Mouse (Mus musculus) hindbrain, embryonic 11.5 days (tissue): Measurements from ENCODE around the gene Ext2. TPM values are rescaled to one million over a fixed set of nuclear protein-coding genes. Genes with fewer than 3 reads are reported as not detected.

ENCODE experiments used
- ATAC-seq: fragments of 200-750 bp; cut with Nextera tagmentation; 2 replicates; pipeline ENCODE4 v1.8.0; 2017; ENCODE audit warnings: mild to moderate bottlenecking, moderate TSS enrichment, moderate library complexity; ENCODE audit not compliant: low FRiP score
- DNase-seq: peaks from one replicate; pipeline ENCODE4 v3.0.0-alpha.2; 2015; ENCODE audit warnings: low spot score
- H3K27ac ChIP-seq: fragments of 300-500 bp; sonication (generic); 2 replicates; pipeline ENCODE4 v1.5.1; 2014; ENCODE audit warnings: mild to moderate bottlenecking, low read depth, low read length
- H3K27me3 ChIP-seq: fragments of 300-500 bp; sonication (generic); 2 replicates; pipeline ENCODE4 v1.6.1; 2014; ENCODE audit warnings: mild to moderate bottlenecking, low read length, moderate library complexity, mixed read lengths; ENCODE audit not compliant: control insufficient read depth, insufficient read depth
- H3K36me3 ChIP-seq: fragments of 300-500 bp; sonication (generic); 2 replicates; pipeline ENCODE4 v1.6.1; 2014; ENCODE audit warnings: mild to moderate bottlenecking, low read length, moderate library complexity, mixed read lengths; ENCODE audit not compliant: control insufficient read depth, insufficient read depth
- H3K4me1 ChIP-seq: fragments of 300-500 bp; sonication (generic); replicated peaks from 2 replicates; pipeline ENCODE4 v1.6.1; 2014; ENCODE audit warnings: low read length, mixed read lengths; ENCODE audit not compliant: control insufficient read depth, insufficient read depth
- H3K4me2 ChIP-seq: fragments of 300-500 bp; sonication (generic); replicated peaks from 2 replicates; pipeline ENCODE4 v1.6.1; 2014; ENCODE audit warnings: mild to moderate bottlenecking, low read depth, low read length
- H3K4me3 ChIP-seq: fragments of 300-500 bp; sonication (generic); 2 replicates; pipeline ENCODE4 v1.5.1; 2014; ENCODE audit warnings: low read depth, low read length
- H3K9ac ChIP-seq: fragments of 300-500 bp; sonication (generic); 2 replicates; pipeline ENCODE4 v1.6.1; 2014; ENCODE audit warnings: low read depth, low read length
- H3K9me3 ChIP-seq: fragments of 300-500 bp; sonication (generic); 2 replicates; pipeline ENCODE4 v1.6.1; 2016; ENCODE audit warnings: low read length; ENCODE audit not compliant: control insufficient read depth
- WGBS: fragments of 180-500 bp; shearing (Covaris S2); extraction: QIAGEN DNeasy Blood & Tissue Kit; methylation state at CpG from one replicate; pipeline ENCODE4 v1.1.7; 2014; 5-methylcytosine and 5-hydroxymethylcytosine counted together
- polyA plus RNA-seq: library from polyadenylated mRNA; unstranded; fragments of >200 nt; fragmentation: Nextera tagmentation; extraction: Ambion mirVana; gene quantifications from 2 replicates; pipeline ENCODE4 v1.2.1, GENCODE M21; 2014

Ext2 gene
- polyA plus RNA-seq, 1 experiment from 2014 or later, result 54.4 TPM

DNA sequence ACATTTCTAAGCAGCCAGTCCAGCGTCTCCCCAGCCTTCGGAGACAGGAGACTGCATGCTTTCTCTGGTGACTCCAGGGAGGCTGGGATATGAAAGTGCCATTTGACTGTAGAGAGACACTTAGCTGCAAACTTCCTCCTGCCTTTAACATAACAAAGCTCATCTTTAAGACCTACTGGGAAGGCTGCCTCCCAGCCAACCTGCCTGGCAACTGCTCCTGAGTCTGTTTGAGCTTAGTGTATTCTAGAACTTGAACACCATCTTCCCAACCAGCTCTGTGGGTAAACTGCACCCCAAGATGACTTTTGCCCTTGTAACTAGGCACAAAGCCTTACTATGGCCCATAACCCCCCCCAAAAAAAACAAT lies 37.0 kb downstream of the Ext2 start:
- Histone ChIP-seq H3K36me3 (no peaks in the 10 kb centered on the region), H3K27me3 (no peaks in the 10 kb centered on the region), H3K9ac (no peak overlapping the region), H3K27ac (no peak overlapping the region), H3K4me1 (peaks cover 12% of the 10 kb centered on the region), H3K4me3 (no peak overlapping the region), H3K9me3 (no peaks in the 10 kb centered on the region), H3K4me2 (no peak overlapping the region)
- no peak for ATAC-seq
- 22% methylated on average over 2 of the region's 2 CpGs for WGBS
- DNase-seq, result no peak

DNA sequence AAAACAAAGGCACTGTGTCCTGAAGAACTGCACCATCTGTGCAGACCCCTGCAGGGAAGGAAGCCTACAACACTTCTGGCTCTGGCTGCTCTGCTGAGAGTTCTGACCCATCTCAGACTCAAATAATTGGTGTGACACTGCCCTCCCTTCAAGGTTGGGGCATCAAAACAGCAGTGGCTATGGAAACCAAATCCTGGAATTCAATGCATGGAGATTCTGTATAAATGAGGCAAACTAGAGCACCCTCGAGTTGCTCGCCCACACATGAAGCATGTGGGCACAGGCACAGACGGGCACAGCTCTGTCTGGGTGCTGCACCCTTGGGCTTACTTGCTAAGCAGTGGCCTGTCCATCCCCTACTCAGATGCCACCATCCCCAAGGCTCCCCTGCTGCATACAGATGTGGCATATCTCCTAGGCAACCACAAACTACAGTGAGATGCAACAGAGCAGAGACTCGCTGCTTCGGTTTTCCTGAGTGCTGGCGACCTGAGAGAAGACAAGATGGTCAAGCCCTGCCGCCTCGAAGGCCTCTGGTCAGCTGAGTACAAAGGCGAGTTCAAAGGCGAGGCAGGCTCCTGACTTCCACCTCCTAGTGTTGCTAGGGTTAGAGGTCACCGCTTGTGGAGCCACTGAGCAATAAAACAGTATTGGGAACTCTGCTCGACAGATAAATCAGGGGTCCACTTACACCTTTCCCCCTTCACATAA lies 37.5 kb downstream of the Ext2 start:
- peak overlapping the region; percentile 33; the same call in 1 of the 2 replicates for H3K27ac ChIP-seq
- H3K4me3 ChIP-seq, result no peak overlapping the region
- H3K9ac ChIP-seq, result no peak overlapping the region
- no peaks in the 10 kb centered on the region for H3K27me3 ChIP-seq
- DNase-seq (no peak), ATAC-seq (peak; percentile 47; the same call in 1 of the 2 replicates)
- H3K36me3 ChIP-seq, result no peaks in the 10 kb centered on the region
- no peak overlapping the region for H3K4me2 ChIP-seq
- peaks cover 12% of the 10 kb centered on the region for H3K4me1 ChIP-seq
- H3K9me3 ChIP-seq, result no peaks in the 10 kb centered on the region
- WGBS, result 21% methylated on average over 12 of the region's 12 CpGs

DNA sequence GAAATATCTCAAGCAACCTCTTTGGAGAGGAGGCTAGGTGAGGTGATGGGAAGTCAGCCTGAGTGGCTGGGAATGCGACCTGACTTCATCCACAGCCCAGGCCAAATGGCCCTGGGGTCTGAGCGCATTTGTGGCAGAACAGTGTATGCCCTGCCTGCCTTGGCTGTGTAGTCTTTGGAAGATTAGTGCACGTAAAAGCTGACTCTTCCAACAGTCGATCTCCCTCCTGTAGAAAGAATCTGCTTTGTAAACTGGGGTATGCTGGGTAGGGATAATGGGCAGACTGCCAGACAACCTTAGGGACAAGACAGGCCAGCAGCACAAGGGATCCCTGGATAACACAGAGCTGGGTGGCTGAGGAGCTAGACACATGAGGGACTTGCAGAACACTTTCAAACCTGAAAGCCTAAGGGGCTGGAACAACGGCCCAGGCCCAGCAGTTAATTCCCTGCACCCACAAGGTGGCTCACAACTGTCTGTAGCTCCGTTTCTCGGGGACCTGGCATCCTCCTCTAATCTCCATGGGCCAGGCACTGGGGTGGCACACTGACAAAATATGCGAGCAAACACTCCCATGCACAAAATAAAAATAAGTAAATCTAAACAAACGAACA lies 38.3 kb downstream of the Ext2 start:
- no peak overlapping the region for H3K27ac ChIP-seq
- no peak for ATAC-seq
- no peak for DNase-seq
- no peaks in the 10 kb centered on the region for H3K27me3 ChIP-seq
- H3K4me1 ChIP-seq, result peaks cover 16% of the 10 kb centered on the region
- no peaks in the 10 kb centered on the region for H3K36me3 ChIP-seq
- no peaks in the 10 kb centered on the region for H3K9me3 ChIP-seq
- H3K9ac ChIP-seq, result no peak overlapping the region
- H3K4me3 ChIP-seq, result no peak overlapping the region
- WGBS, result 78% methylated on average over 9 of the region's 9 CpGs
- no peak overlapping the region for H3K4me2 ChIP-seq

DNA sequence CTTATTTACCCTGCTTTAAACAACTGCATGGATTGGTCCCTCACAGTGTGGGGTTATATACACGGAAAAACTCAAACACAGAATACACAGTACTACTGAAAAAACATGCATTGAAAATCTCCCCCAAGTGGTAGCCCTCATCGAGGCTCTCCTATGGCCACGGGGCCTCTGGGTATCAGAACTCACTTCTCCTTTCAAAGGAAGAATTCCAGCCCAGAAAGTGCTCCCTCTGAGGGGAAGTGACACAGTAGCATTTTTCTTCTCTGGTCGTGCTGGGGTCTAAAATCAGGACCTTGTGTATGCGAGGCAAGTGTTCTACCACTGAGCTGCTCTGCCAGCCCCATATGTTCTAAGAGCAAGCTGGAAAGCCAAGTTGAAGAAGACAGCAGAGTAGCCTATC lies 39.7 kb downstream of the Ext2 start:
- Histone ChIP-seq H3K4me3 (no peak overlapping the region), H3K4me2 (no peak overlapping the region), H3K9me3 (no peaks in the 10 kb centered on the region), H3K27ac (no peak overlapping the region), H3K4me1 (peaks cover 16% of the 10 kb centered on the region), H3K36me3 (no peaks in the 10 kb centered on the region), H3K27me3 (no peaks in the 10 kb centered on the region), H3K9ac (no peak overlapping the region)
- WGBS, result 71% methylated on average over 5 of the region's 5 CpGs
- no peak for DNase-seq
- ATAC-seq, result no peak

DNA sequence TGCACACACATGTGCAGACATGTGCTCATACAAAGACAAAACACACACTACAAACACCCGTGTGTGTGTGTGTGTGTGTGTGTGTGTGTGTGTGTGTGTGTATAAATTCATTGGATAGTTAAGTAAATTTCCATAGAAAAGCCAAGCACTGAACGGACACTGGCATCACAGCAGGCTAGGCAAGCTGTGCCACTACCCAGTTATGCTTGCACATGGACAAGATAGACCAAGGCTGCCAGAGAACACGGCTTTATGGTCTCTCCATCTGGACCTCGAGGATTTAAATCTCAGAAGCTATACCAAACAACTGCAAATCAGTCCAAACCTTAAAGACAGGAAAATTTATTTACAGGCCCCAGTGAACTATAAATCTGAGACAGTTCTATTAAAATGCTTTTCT lies 40.2 kb downstream of the Ext2 start:
- DNase-seq (no peak), ATAC-seq (no peak)
- no peaks in the 10 kb centered on the region for H3K36me3 ChIP-seq
- H3K27me3 ChIP-seq, result no peaks in the 10 kb centered on the region
- no peak overlapping the region for H3K4me3 ChIP-seq
- no peak overlapping the region for H3K4me2 ChIP-seq
- no peak overlapping the region for H3K27ac ChIP-seq
- no peaks in the 10 kb centered on the region for H3K9me3 ChIP-seq
- H3K9ac ChIP-seq, result no peak overlapping the region
- peaks cover 16% of the 10 kb centered on the region for H3K4me1 ChIP-seq
- 87% methylated on average over 4 of the region's 4 CpGs for WGBS

DNA sequence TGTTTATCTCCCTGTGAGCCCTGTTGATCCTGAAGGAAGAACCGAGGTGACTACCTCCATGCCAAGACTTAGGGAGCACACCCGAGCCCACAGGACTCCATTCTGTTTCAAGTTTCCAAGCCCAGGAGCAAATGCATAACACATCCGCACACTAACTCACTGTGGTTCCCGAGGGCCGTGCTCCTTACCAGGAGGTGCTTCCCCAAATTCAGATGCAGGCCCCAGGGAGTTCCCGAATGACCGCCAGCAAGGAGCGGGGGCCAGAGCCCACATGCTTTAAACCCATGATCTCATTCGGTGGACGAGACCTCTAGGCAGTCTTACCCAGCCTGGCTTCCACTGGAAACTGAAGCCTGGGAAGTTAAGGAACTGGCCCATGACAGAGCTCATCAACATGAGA lies 41.8 kb downstream of the Ext2 start:
- Histone ChIP-seq H3K36me3 (no peaks in the 10 kb centered on the region), H3K9ac (no peak overlapping the region), H3K4me3 (no peak overlapping the region), H3K4me2 (no peak overlapping the region), H3K9me3 (no peaks in the 10 kb centered on the region), H3K27me3 (no peaks in the 10 kb centered on the region), H3K27ac (no peak overlapping the region), H3K4me1 (peaks cover 14% of the 10 kb centered on the region)
- DNase-seq, result no peak
- no peak for ATAC-seq
- 76% methylated on average over 10 of the region's 10 CpGs for WGBS

DNA sequence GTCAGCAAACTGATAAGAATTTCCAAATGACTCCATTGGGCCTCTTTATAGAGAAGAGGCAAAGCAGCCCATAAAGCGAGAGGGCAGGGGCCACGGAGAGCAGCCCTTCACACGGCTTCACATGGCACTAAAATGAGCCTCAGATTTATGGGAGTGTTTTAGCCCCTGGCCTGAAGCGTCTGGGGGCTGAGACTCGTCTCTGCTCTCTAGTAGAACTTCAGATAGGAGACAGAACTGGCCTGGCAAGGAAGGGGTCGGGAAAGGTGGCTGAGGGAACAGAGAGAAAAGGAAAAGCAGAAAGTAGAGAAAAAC lies 42.5 kb downstream of the Ext2 start:
- H3K4me1 ChIP-seq, result peaks cover 7% of the 10 kb centered on the region
- DNase-seq, result no peak

DNA sequence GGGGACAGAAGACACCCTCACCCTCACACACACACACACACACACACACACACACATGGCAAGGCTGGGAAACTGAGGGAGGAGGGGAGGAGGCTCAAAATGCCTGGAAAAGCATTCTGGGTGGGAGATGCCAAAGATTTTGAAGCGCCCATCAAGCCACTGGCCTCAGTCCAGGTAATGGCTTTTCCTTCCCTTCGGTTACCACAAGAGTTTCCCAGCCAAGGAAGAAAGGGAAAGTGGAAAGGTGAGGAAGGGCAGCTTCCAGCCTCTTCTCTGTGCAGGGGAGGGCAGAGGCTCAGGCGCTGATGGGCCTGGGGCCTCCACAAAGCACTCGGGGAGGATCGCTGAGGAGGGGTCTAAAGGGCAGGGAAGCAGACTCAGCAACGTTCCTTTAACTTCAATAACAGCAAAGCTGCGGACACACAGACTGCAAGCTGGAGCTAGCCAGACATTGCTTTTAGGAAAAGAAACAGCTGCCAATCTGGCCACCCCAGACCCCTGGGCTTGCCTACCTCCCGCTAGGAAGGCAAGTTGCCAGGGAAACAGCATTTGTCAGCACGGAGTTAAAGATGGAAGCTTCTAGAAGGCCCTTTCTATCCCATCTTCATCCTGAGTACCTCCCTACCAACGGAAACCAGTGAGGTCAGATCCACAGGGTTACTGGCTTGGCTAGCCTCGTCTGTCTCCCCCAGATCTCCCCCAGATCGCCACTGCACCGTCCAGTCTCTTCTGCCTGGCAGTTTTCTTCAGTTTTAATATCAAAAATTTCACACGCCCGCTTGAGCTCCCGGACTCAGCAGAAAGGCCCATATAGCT lies 43.1 kb downstream of the Ext2 start:
- Histone ChIP-seq H3K4me1 (peaks cover 5% of the 10 kb centered on the region; the same call in 1 of the 2 replicates), H3K4me2 (no peak overlapping the region), H3K4me3 (no peak overlapping the region), H3K36me3 (no peaks in the 10 kb centered on the region), H3K27me3 (no peaks in the 10 kb centered on the region), H3K9ac (no peak overlapping the region), H3K9me3 (no peaks in the 10 kb centered on the region), H3K27ac (no peak overlapping the region)
- no peak for ATAC-seq
- DNase-seq, result no peak
- whole genome bisulfite sequencing, result 59% methylated on average over 16 of the region's 16 CpGs

More for the DNA sequence above, 42.5 kb downstream of the Ext2 start:
- no peak for ATAC-seq
- H3K36me3 ChIP-seq, result no peaks in the 10 kb centered on the region
- no peak overlapping the region for H3K4me2 ChIP-seq
- WGBS, result 61% methylated on average over 6 of the region's 6 CpGs
- no peaks in the 10 kb centered on the region for H3K9me3 ChIP-seq
- no peak overlapping the region for H3K9ac ChIP-seq
- no peak overlapping the region for H3K4me3 ChIP-seq
- H3K27me3 ChIP-seq, result no peaks in the 10 kb centered on the region
- H3K27ac ChIP-seq, result no peak overlapping the region
